Mouse (Mus musculus) neural tube, embryonic 12.5 days (tissue): ENCODE data around the gene Tpra1. TPM values are rescaled to one million over a fixed set of nuclear protein-coding genes. Genes with fewer than 3 reads are reported as not detected.
A peak's percentile ranks its signal among the peaks of the same experiment; 100 is the strongest.

Experiments used
- ATAC-seq: fragments of 200-750 bp; cut with Nextera tagmentation; 2 replicates; pipeline ENCODE4 v1.8.0; 2017; ENCODE audit warnings: low read depth, mild to moderate bottlenecking, moderate TSS enrichment, moderate library complexity; ENCODE audit not compliant: low FRiP score
- H3K27ac ChIP-seq: fragments of 300-500 bp; sonication (generic); 2 replicates; pipeline ENCODE4 v1.5.1; 2016
- H3K27me3 ChIP-seq: fragments of 300-500 bp; sonication (generic); replicated peaks from 2 replicates; pipeline ENCODE4 v1.6.1; 2016; ENCODE audit warnings: mild to moderate bottlenecking
- H3K36me3 ChIP-seq: fragments of 300-500 bp; sonication (generic); 2 replicates; pipeline ENCODE4 v1.6.1; 2016; ENCODE audit warnings: mild to moderate bottlenecking
- H3K4me1 ChIP-seq: fragments of 300-500 bp; sonication (generic); 2 replicates; pipeline ENCODE4 v1.6.1; 2016
- H3K4me2 ChIP-seq: fragments of 300-500 bp; sonication (generic); replicated peaks from 2 replicates; pipeline ENCODE4 v1.6.1; 2016; ENCODE audit warnings: mild to moderate bottlenecking
- H3K4me3 ChIP-seq: fragments of 300-500 bp; sonication (generic); 2 replicates; pipeline ENCODE4 v1.5.1; 2016
- H3K9ac ChIP-seq: fragments of 300-500 bp; sonication (generic); 2 replicates; pipeline ENCODE4 v1.6.1; 2016; ENCODE audit warnings: mild to moderate bottlenecking
- H3K9me3 ChIP-seq: fragments of 300-500 bp; sonication (generic); 2 replicates; pipeline ENCODE4 v1.6.1; 2016; ENCODE audit warnings: mild to moderate bottlenecking
- WGBS: fragments of 180-500 bp; shearing (Covaris S2); methylation state at CpG from one replicate; pipeline ENCODE4 v1.1.7; 2016; 5-methylcytosine and 5-hydroxymethylcytosine counted together
- polyA plus RNA-seq: library from polyadenylated mRNA; unstranded; fragments of >200 nt; fragmentation: Nextera tagmentation; extraction: Ambion mirVana; gene quantifications from 2 replicates; pipeline ENCODE4 v1.2.1, GENCODE M21; 2016

Gene Tpra1
- polyA plus RNA-seq, 1 experiment from 2014 or later: 61.2 TPM

- Histone ChIP-seq H3K9me3 (no peaks in the 10 kb centered on the region), H3K27me3 (0 out of 2 replicates have a peak, but pooled peaks cover 3% of the 10 kb centered on the region), H3K4me3 (peak overlapping the region; percentile 95), H3K9ac (peak overlapping the region; percentile 90), H3K27ac (peak overlapping the region; percentile 77; the same call in 1 of the 2 replicates), H3K4me1 (peaks cover 43% of the 10 kb centered on the region), H3K36me3 (no peaks in the 10 kb centered on the region), H3K4me2 (peak overlapping the region; percentile 79)
- ATAC-seq: peak; percentile 54
- WGBS: 2% methylated on average over 72 of the region's 74 CpGs
Measured at GRCm38 (mm10) chr6:88873965-88874867, 27.8 kb upstream of the Tpra1 start.

- Histone ChIP-seq H3K27me3 (0 out of 2 replicates have a peak, but pooled peaks cover 3% of the 10 kb centered on the region), H3K9ac (peak within 1 kb of the TSS; percentile 90), H3K4me2 (peak within 1 kb of the TSS; percentile 79), H3K36me3 (no peaks in the 10 kb centered on the region), H3K4me3 (peak within 1 kb of the TSS; percentile 95), H3K9me3 (no peaks in the 10 kb centered on the region), H3K4me1 (peaks cover 36% of the 10 kb centered on the region), H3K27ac (peak within 1 kb of the TSS; percentile 77; the same call in 1 of the 2 replicates)
- 6% methylated on average over 62 of the region's 63 CpGs for WGBS
- ATAC-seq: peak; percentile 59
Measured at GRCm38 (mm10) chr6:88874868-88875508, 27.1 kb upstream of the Tpra1 start, which contains the start of gene Podxl2. Podxl2 (minus strand) TSS chr6:88875044.

- Histone ChIP-seq H3K4me2 (no peak overlapping the region), H3K4me1 (no peaks in the 10 kb centered on the region; the same call in 1 of the 2 replicates), H3K27ac (no peak overlapping the region), H3K36me3 (peaks cover 19% of the 10 kb centered on the region), H3K27me3 (0 out of 2 replicates have a peak, but pooled peaks cover 3% of the 10 kb centered on the region), H3K9me3 (no peaks in the 10 kb centered on the region), H3K4me3 (no peak overlapping the region), H3K9ac (no peak overlapping the region)
- no peak for ATAC-seq
- WGBS: 65% methylated on average over 4 of the region's 4 CpGs
Measured at GRCm38 (mm10) chr6:88879471-88879870, 22.6 kb upstream of the Tpra1 start.

GRCm38 (mm10) chr6:88881334-88881733 is 20.7 kb upstream of the Tpra1 start:
- no peak for ATAC-seq
- 68% methylated on average over 7 of the region's 7 CpGs for WGBS
- Histone ChIP-seq H3K36me3 (peaks cover 38% of the 10 kb centered on the region), H3K27me3 (no peaks in the 10 kb centered on the region), H3K9ac (no peak overlapping the region), H3K9me3 (no peaks in the 10 kb centered on the region), H3K4me1 (no peaks in the 10 kb centered on the region; the same call in 1 of the 2 replicates), H3K4me2 (no peak overlapping the region), H3K27ac (no peak overlapping the region), H3K4me3 (no peak overlapping the region)

GRCm38 (mm10) chr6:88884195-88884594 is 17.9 kb upstream of the Tpra1 start:
- Histone ChIP-seq H3K4me2 (no peak overlapping the region), H3K27ac (no peak overlapping the region), H3K27me3 (no peaks in the 10 kb centered on the region), H3K4me1 (peaks cover 3% of the 10 kb centered on the region; the same call in 1 of the 2 replicates), H3K9me3 (no peaks in the 10 kb centered on the region), H3K9ac (no peak overlapping the region), H3K4me3 (no peak overlapping the region), H3K36me3 (peaks cover 65% of the 10 kb centered on the region)
- ATAC-seq: no peak
- WGBS: 93% methylated on average over 10 of the region's 10 CpGs

- 95% methylated on average over 17 of the region's 17 CpGs for WGBS
- H3K4me2 ChIP-seq: no peak overlapping the region
- no peak overlapping the region for H3K4me3 ChIP-seq
- peaks cover 3% of the 10 kb centered on the region; the same call in 1 of the 2 replicates for H3K4me1 ChIP-seq
- H3K9me3 ChIP-seq: no peaks in the 10 kb centered on the region
- no peak for ATAC-seq
- H3K27me3 ChIP-seq: no peaks in the 10 kb centered on the region
- H3K36me3 ChIP-seq: peaks cover 70% of the 10 kb centered on the region
- no peak overlapping the region for H3K9ac ChIP-seq
- no peak overlapping the region for H3K27ac ChIP-seq
Measured at GRCm38 (mm10) chr6:88884690-88885089, 17.4 kb upstream of the Tpra1 start.

- 0 out of 2 replicates have a peak, but pooled peaks have one; percentile 5 for ATAC-seq
Measured at GRCm38 (mm10) chr6:88885644-88886416, 16.2 kb upstream of the Tpra1 start.

GRCm38 (mm10) chr6:88886417-88886967 is 15.6 kb upstream of the Tpra1 start:
- Histone ChIP-seq H3K9ac (no peak overlapping the region), H3K4me3 (no peak overlapping the region), H3K4me1 (peaks cover 3% of the 10 kb centered on the region; the same call in 1 of the 2 replicates), H3K27me3 (no peaks in the 10 kb centered on the region), H3K36me3 (peaks cover 88% of the 10 kb centered on the region), H3K9me3 (no peaks in the 10 kb centered on the region), H3K27ac (no peak overlapping the region), H3K4me2 (no peak overlapping the region)
- 42% methylated on average over 2 of the region's 2 CpGs for WGBS
- ATAC-seq: peak; percentile 89

More at GRCm38 (mm10) chr6:88885644-88886416, 16.2 kb upstream of the Tpra1 start:
- Histone ChIP-seq H3K27me3 (no peaks in the 10 kb centered on the region), H3K9ac (no peak overlapping the region), H3K4me3 (no peak overlapping the region), H3K4me1 (peaks cover 3% of the 10 kb centered on the region; the same call in 1 of the 2 replicates), H3K9me3 (no peaks in the 10 kb centered on the region), H3K36me3 (peaks cover 81% of the 10 kb centered on the region), H3K4me2 (no peak overlapping the region), H3K27ac (no peak overlapping the region)
- 81% methylated on average over 12 of the region's 12 CpGs for WGBS

- Histone ChIP-seq H3K4me2 (no peak overlapping the region), H3K9me3 (no peaks in the 10 kb centered on the region), H3K4me3 (no peak overlapping the region), H3K27ac (no peak overlapping the region), H3K9ac (no peak overlapping the region), H3K36me3 (peaks cover 95% of the 10 kb centered on the region), H3K4me1 (peaks cover 3% of the 10 kb centered on the region; the same call in 1 of the 2 replicates), H3K27me3 (no peaks in the 10 kb centered on the region)
- 96% methylated on average over 13 of the region's 13 CpGs for WGBS
- no peak for ATAC-seq
Measured at GRCm38 (mm10) chr6:88889410-88890042, 12.5 kb upstream of the Tpra1 start.

GRCm38 (mm10) chr6:88890832-88891231 is 11.2 kb upstream of the Tpra1 start:
- peaks cover 94% of the 10 kb centered on the region for H3K36me3 ChIP-seq
- H3K9me3 ChIP-seq: no peaks in the 10 kb centered on the region
- H3K4me2 ChIP-seq: no peak overlapping the region
- no peak overlapping the region for H3K9ac ChIP-seq
- H3K4me3 ChIP-seq: no peak overlapping the region
- no peaks in the 10 kb centered on the region for H3K27me3 ChIP-seq
- H3K27ac ChIP-seq: no peak overlapping the region
- no peak for ATAC-seq
- WGBS: 95% methylated on average over 7 of the region's 7 CpGs
- peaks cover 8% of the 10 kb centered on the region for H3K4me1 ChIP-seq

GRCm38 (mm10) chr6:88893559-88893958 is 8.5 kb upstream of the Tpra1 start:
- Histone ChIP-seq H3K4me3 (no peak overlapping the region), H3K27ac (no peak overlapping the region), H3K27me3 (no peaks in the 10 kb centered on the region), H3K9me3 (no peaks in the 10 kb centered on the region), H3K4me1 (peaks cover 22% of the 10 kb centered on the region), H3K9ac (no peak overlapping the region), H3K4me2 (no peak overlapping the region), H3K36me3 (peaks cover 83% of the 10 kb centered on the region)
- ATAC-seq: no peak
- WGBS: 72% methylated on average over 5 of the region's 5 CpGs
